Mouse (Mus musculus) liver, embryonic 15.5 days (tissue): ENCODE measurements around the gene C77080. TPM values are rescaled to one million over a fixed set of nuclear protein-coding genes. Genes with fewer than 3 reads are reported as not detected.

ENCODE experiments used
- ATAC-seq: fragments of 200-750 bp; cut with Nextera tagmentation; 2 replicates; pipeline ENCODE4 v1.8.0; 2017; ENCODE audit warnings: moderate number of reproducible peaks, mild to moderate bottlenecking, moderate library complexity; ENCODE audit not compliant: insufficient read depth
- H3K27ac ChIP-seq: fragments of 300-500 bp; sonication (generic); replicated peaks from 2 replicates; pipeline ENCODE4 v1.5.1; 2015; ENCODE audit warnings: mild to moderate bottlenecking, inconsistent platforms
- H3K27me3 ChIP-seq: fragments of 300-500 bp; sonication (generic); 2 replicates; pipeline ENCODE4 v1.6.1; 2015; ENCODE audit warnings: mild to moderate bottlenecking, inconsistent platforms
- H3K36me3 ChIP-seq: fragments of 300-500 bp; sonication (generic); replicated peaks from 2 replicates; pipeline ENCODE4 v1.6.1; 2015; ENCODE audit warnings: moderate library complexity, mild to moderate bottlenecking, inconsistent platforms
- H3K4me1 ChIP-seq: fragments of 300-500 bp; sonication (generic); replicated peaks from 2 replicates; pipeline ENCODE4 v1.6.1; 2015; ENCODE audit warnings: inconsistent platforms
- H3K4me2 ChIP-seq: fragments of 300-500 bp; sonication (generic); 2 replicates; pipeline ENCODE4 v1.6.1; 2015; ENCODE audit warnings: moderate library complexity, mild to moderate bottlenecking, inconsistent platforms
- H3K4me3 ChIP-seq: fragments of 300-500 bp; sonication (generic); replicated peaks from 2 replicates; pipeline ENCODE4 v1.5.1; 2015; ENCODE audit warnings: mild to moderate bottlenecking, inconsistent platforms
- H3K9ac ChIP-seq: fragments of 300-500 bp; sonication (generic); 2 replicates; pipeline ENCODE4 v1.6.1; 2015; ENCODE audit warnings: moderate library complexity, mild to moderate bottlenecking, inconsistent platforms
- H3K9me3 ChIP-seq: fragments of 300-500 bp; sonication (generic); replicated peaks from 2 replicates; pipeline ENCODE4 v1.6.1; 2016; ENCODE audit warnings: inconsistent platforms
- WGBS: fragments of 180-500 bp; shearing (Covaris S2); methylation state at CpG from one replicate; pipeline ENCODE4 v1.1.7; 2015; ENCODE audit warnings: mixed read lengths; ENCODE audit not compliant: insufficient replicate concordance; 5-methylcytosine and 5-hydroxymethylcytosine counted together
- polyA plus RNA-seq: library from polyadenylated mRNA; unstranded; fragments of >200 nt; fragmentation: Nextera tagmentation; extraction: Ambion mirVana; gene quantifications from 2 replicates; pipeline ENCODE4 v1.2.1, GENCODE M21; 2015

The C77080 gene
- polyA plus RNA-seq, 1 experiment from 2014 or later = 1.1 TPM

GRCm38 (mm10) chr4:129209504-129209903, 51.7 kb downstream of the C77080 start:
- H3K9me3 ChIP-seq = no peaks in the 10 kb centered on the region
- no peaks in the 10 kb centered on the region for H3K27me3 ChIP-seq
- no peak overlapping the region for H3K9ac ChIP-seq
- ATAC-seq = no peak
- H3K4me2 ChIP-seq = no peak overlapping the region
- H3K4me1 ChIP-seq = 0 out of 2 replicates have a peak, but pooled peaks cover 2% of the 10 kb centered on the region
- WGBS = 68% methylated on average over 7 of the region's 7 CpGs
- no peak overlapping the region for H3K27ac ChIP-seq
- H3K4me3 ChIP-seq = no peak overlapping the region
- peaks cover 99% of the 10 kb centered on the region for H3K36me3 ChIP-seq

GRCm38 (mm10) chr4:129206792-129207191, 54.4 kb downstream of the C77080 start:
- Histone ChIP-seq H3K27ac (no peak overlapping the region), H3K4me2 (no peak overlapping the region), H3K4me3 (no peak overlapping the region), H3K4me1 (0 out of 2 replicates have a peak, but pooled peaks cover 2% of the 10 kb centered on the region), H3K9ac (no peak overlapping the region), H3K36me3 (peaks cover 99% of the 10 kb centered on the region), H3K9me3 (no peaks in the 10 kb centered on the region), H3K27me3 (no peaks in the 10 kb centered on the region)
- WGBS = 78% methylated on average over 8 of the region's 8 CpGs
- 0 out of 2 replicates have a peak, but pooled peaks have one; percentile 3 for ATAC-seq

GRCm38 (mm10) chr4:129204655-129205054, 56.5 kb downstream of the C77080 start:
- Histone ChIP-seq H3K36me3 (peaks cover 99% of the 10 kb centered on the region), H3K27ac (no peak overlapping the region), H3K9ac (no peak overlapping the region), H3K4me1 (0 out of 2 replicates have a peak, but pooled peaks cover 2% of the 10 kb centered on the region), H3K9me3 (no peaks in the 10 kb centered on the region), H3K4me3 (no peak overlapping the region), H3K27me3 (no peaks in the 10 kb centered on the region), H3K4me2 (no peak overlapping the region)
- ATAC-seq = no peak
- 88% methylated on average over 10 of the region's 10 CpGs for WGBS

GRCm38 (mm10) chr4:129197514-129197913, 63.7 kb downstream of the C77080 start:
- Histone ChIP-seq H3K9me3 (no peaks in the 10 kb centered on the region), H3K4me2 (no peak overlapping the region), H3K9ac (no peak overlapping the region), H3K27me3 (no peaks in the 10 kb centered on the region), H3K4me3 (no peak overlapping the region), H3K27ac (no peak overlapping the region), H3K36me3 (peaks cover 89% of the 10 kb centered on the region), H3K4me1 (peaks cover 22% of the 10 kb centered on the region)
- WGBS = 91% methylated on average over 6 of the region's 6 CpGs
- ATAC-seq = no peak

- no peak overlapping the region for H3K4me2 ChIP-seq
- WGBS = 86% methylated on average over 1 of the region's 1 CpGs
- ATAC-seq = no peak
These were observed 66.9 kb downstream of the C77080 start for GRCm38 (mm10) chr4:129194280-129194679.

GRCm38 (mm10) chr4:129191691-129192090, 69.5 kb downstream of the C77080 start:
- H3K4me3 ChIP-seq = peak overlapping the region; percentile 73
- H3K9ac ChIP-seq = peak overlapping the region; percentile 79
- no peaks in the 10 kb centered on the region for H3K9me3 ChIP-seq
- 72% methylated on average over 5 of the region's 5 CpGs for WGBS
- peaks cover 46% of the 10 kb centered on the region for H3K36me3 ChIP-seq
- H3K27ac ChIP-seq = peak overlapping the region; percentile 90; the same call in 1 of the 2 replicates
- ATAC-seq = no peak
- H3K27me3 ChIP-seq = no peaks in the 10 kb centered on the region
- peak overlapping the region; percentile 91 for H3K4me2 ChIP-seq
- H3K4me1 ChIP-seq = peaks cover 60% of the 10 kb centered on the region

More at GRCm38 (mm10) chr4:129194280-129194679, 66.9 kb downstream of the C77080 start:
- H3K4me3 ChIP-seq = no peak overlapping the region
- peaks cover 69% of the 10 kb centered on the region for H3K36me3 ChIP-seq
- H3K9ac ChIP-seq = no peak overlapping the region
- peaks cover 43% of the 10 kb centered on the region for H3K4me1 ChIP-seq
- H3K9me3 ChIP-seq = no peaks in the 10 kb centered on the region
- peak overlapping the region; percentile 14; the same call in 1 of the 2 replicates for H3K27ac ChIP-seq
- no peaks in the 10 kb centered on the region for H3K27me3 ChIP-seq

- Histone ChIP-seq H3K36me3 (peaks cover 34% of the 10 kb centered on the region), H3K9me3 (no peaks in the 10 kb centered on the region), H3K27ac (peak overlapping the region; percentile 90), H3K27me3 (no peaks in the 10 kb centered on the region), H3K4me2 (peak overlapping the region; percentile 91), H3K9ac (peak overlapping the region; percentile 79), H3K4me3 (peak overlapping the region; percentile 73), H3K4me1 (peaks cover 60% of the 10 kb centered on the region)
- 1% methylated on average over 12 of the region's 12 CpGs for whole genome bisulfite sequencing
- ATAC-seq = no peak
These were observed 70.7 kb downstream of the C77080 start for GRCm38 (mm10) chr4:129190538-129190937.

GRCm38 (mm10) chr4:129189542-129190519, 71.4 kb downstream of the C77080 start, which contains the start of the genes S100pbp and Yars:
S100pbp (minus strand) TSS chr4:129189727.
Yars (plus strand) TSS chr4:129189760.
- ATAC-seq = peak; percentile 85
- Histone ChIP-seq H3K9me3 (no peaks in the 10 kb centered on the region), H3K4me2 (peak within 1 kb of the TSS; percentile 91), H3K4me3 (peak within 1 kb of the TSS; percentile 73), H3K4me1 (peaks cover 60% of the 10 kb centered on the region), H3K27me3 (no peaks in the 10 kb centered on the region), H3K27ac (peak within 1 kb of the TSS; percentile 90), H3K36me3 (peaks cover 27% of the 10 kb centered on the region), H3K9ac (peak within 1 kb of the TSS; percentile 86)
- whole genome bisulfite sequencing = under 1% methylated on average over 58 of the region's 58 CpGs

- ATAC-seq = peak; percentile 45
- under 1% methylated on average over 73 of the region's 74 CpGs for WGBS
- H3K4me1 ChIP-seq = peaks cover 54% of the 10 kb centered on the region
- H3K36me3 ChIP-seq = peaks cover 19% of the 10 kb centered on the region
- H3K9ac ChIP-seq = peak overlapping the region; percentile 86
- H3K27me3 ChIP-seq = no peaks in the 10 kb centered on the region
- H3K4me3 ChIP-seq = peak overlapping the region; percentile 73
- H3K9me3 ChIP-seq = no peaks in the 10 kb centered on the region
- H3K27ac ChIP-seq = peak overlapping the region; percentile 87
- peak overlapping the region; percentile 91 for H3K4me2 ChIP-seq
These were observed 72.2 kb downstream of the C77080 start for GRCm38 (mm10) chr4:129188803-129189541.

- 34% methylated on average over 5 of the region's 5 CpGs for WGBS
- Histone ChIP-seq H3K9ac (peak overlapping the region; percentile 86; the same call in 1 of the 2 replicates), H3K4me3 (peak overlapping the region; percentile 73), H3K9me3 (no peaks in the 10 kb centered on the region), H3K4me2 (peak overlapping the region; percentile 91), H3K4me1 (peaks cover 47% of the 10 kb centered on the region), H3K27ac (peak overlapping the region; percentile 87), H3K27me3 (no peaks in the 10 kb centered on the region), H3K36me3 (peaks cover 13% of the 10 kb centered on the region)
- ATAC-seq = no peak
These were observed 73.1 kb downstream of the C77080 start for GRCm38 (mm10) chr4:129188041-129188659.
